10 mouse cellular contexts compared by ENCODE assay signal in the genomic region with DNA sequence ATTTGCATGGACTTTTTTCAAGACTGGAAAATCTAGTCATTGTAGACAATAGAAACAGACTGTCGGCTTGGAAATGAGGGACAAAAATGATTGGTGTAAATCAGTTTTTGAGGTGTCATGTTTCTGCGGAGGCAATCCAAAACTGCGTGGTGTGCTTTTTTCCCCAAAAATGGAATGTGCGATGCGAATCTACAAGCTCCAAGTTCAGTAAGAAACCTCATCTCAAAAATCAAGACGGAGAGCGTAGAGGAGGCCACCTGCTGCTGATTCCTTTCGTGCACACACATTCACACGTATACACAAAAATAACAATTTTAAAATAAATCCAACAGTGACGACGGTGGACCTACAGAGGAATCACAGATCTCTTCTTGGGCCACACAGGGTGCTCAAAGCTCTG.
"Had no signal": no experiment of that assay in that cellular context is flagged by ENCODE, and none has a peak within 500 bp of the region (broad histone marks: within the 10 kb centered on the region; RNA-seq: fewer than 3 reads in every experiment).

No protein-coding gene starts in this region.

- DNase-seq: kidney, adult 18-20 months; kidney, adult 9 months; kidney, postnatal 14 days; layer of hippocampus, adult 9-11 months; liver, embryonic 13.5 days; lung, adult 2 months; lung, postnatal 14 days; lung, postnatal 4 days; retina, postnatal 1 day; thymus, postnatal 25 days had no signal
